Mouse (Mus musculus) liver, embryonic 14.5 days (tissue): ENCODE data around the gene Esr2. TPM values are rescaled to one million over a fixed set of nuclear protein-coding genes. Genes with fewer than 3 reads are reported as not detected.

Experiments
- ATAC-seq: fragments of 200-750 bp; cut with Nextera tagmentation; 2 replicates; pipeline ENCODE4 v1.8.0; 2017; ENCODE audit warnings: moderate number of reproducible peaks, mild to moderate bottlenecking, moderate library complexity; ENCODE audit not compliant: insufficient read depth
- DNase-seq, 3 experiments: peaks; one replicate each; pipeline ENCODE4 v3.0.0-alpha.2; 2012 to 2013; ENCODE audit warnings: low read depth in 3 of 3, low spot score in 3 of 3
- H3K27ac ChIP-seq: fragments of 300-500 bp; sonication (generic); 2 replicates; pipeline ENCODE4 v1.5.1; 2014; ENCODE audit warnings: moderate library complexity, mild to moderate bottlenecking, control low read depth, inconsistent platforms
- H3K27me3 ChIP-seq: fragments of 300-500 bp; sonication (generic); 2 replicates; pipeline ENCODE4 v1.6.1; 2014; ENCODE audit warnings: mild to moderate bottlenecking, low read length, moderate library complexity; ENCODE audit not compliant: control insufficient read depth, insufficient read depth
- H3K36me3 ChIP-seq: fragments of 300-500 bp; sonication (generic); replicated peaks from 2 replicates; pipeline ENCODE4 v1.6.1; 2014; ENCODE audit warnings: low read depth; ENCODE audit not compliant: control insufficient read depth, insufficient read depth
- H3K4me1 ChIP-seq, 2 experiments: fragments of 200-500 bp in 1 of 2; fragments of 300-500 bp in 1 of 2; sonication (generic) in 1 of 2; replicated peaks; 2 replicates each; pipeline ENCODE4 v1.6.1; 2012 to 2014; ENCODE audit warnings: antibody characterized with exemption in 1 of 2, inconsistent platforms in 1 of 2, low read length in 1 of 2; ENCODE audit not compliant: control insufficient read depth in 2 of 2, insufficient read depth in 2 of 2
- H3K4me2 ChIP-seq: fragments of 300-500 bp; sonication (generic); 2 replicates; pipeline ENCODE4 v1.6.1; 2014; ENCODE audit warnings: low read depth, mild to moderate bottlenecking, control low read depth, moderate library complexity
- H3K4me3 ChIP-seq, 2 experiments: fragments of 200-500 bp in 1 of 2; fragments of 300-500 bp in 1 of 2; sonication (generic) in 1 of 2; 2 replicates each; pipeline ENCODE4 v1.5.1; 2012 to 2014; ENCODE audit warnings: low read depth in 2 of 2, low read length in 2 of 2, mild to moderate bottlenecking in 2 of 2, control low read depth in 1 of 2, inconsistent platforms in 1 of 2, moderate library complexity in 1 of 2; ENCODE audit not compliant: insufficient read depth in 1 of 2
- H3K9ac ChIP-seq: fragments of 300-500 bp; sonication (generic); replicated peaks from 2 replicates; pipeline ENCODE4 v1.6.1; 2014; ENCODE audit warnings: mild to moderate bottlenecking, control low read depth, moderate library complexity
- H3K9me3 ChIP-seq: fragments of 300-500 bp; sonication (generic); 2 replicates; pipeline ENCODE4 v1.6.1; 2016; ENCODE audit warnings: low read length, mixed read lengths; ENCODE audit not compliant: control insufficient read depth
- CTCF ChIP-seq: IDR thresholded peaks from 2 replicates; pipeline ENCODE4 v1.5.1; 2016; ENCODE audit warnings: antibody characterized with exemption, low read depth, control low read depth
- EP300 ChIP-seq: IDR thresholded peaks from 2 replicates; pipeline ENCODE4 v1.6.1; 2016; ENCODE audit warnings: antibody characterized with exemption, low read depth
- WGBS: fragments of 180-500 bp; shearing (Covaris S2); extraction: QIAGEN DNeasy Blood & Tissue Kit; methylation state at CpG from one replicate; pipeline ENCODE4 v1.1.7; 2014; ENCODE audit not compliant: insufficient replicate concordance; 5-methylcytosine and 5-hydroxymethylcytosine counted together
- polyA plus RNA-seq, 2 experiments: library from polyadenylated mRNA; depleted of rRNA in 1 of 2; stranded (reverse) in 1 of 2; unstranded in 1 of 2; fragments of >200 nt; fragmentation: Nextera tagmentation in 1 of 2; extraction: Ambion mirVana in 1 of 2; gene quantifications; 2 replicates each; pipeline versions ENCODE4 v1.2.1 to v1.2.3; 2012 to 2014

The Esr2 gene
- polyA plus RNA-seq, 2 experiments, result 0.01 TPM; not detected in 1

- TF ChIP-seq EP300 (no peak), CTCF (no peak)
- no peaks in the 10 kb centered on the region for H3K36me3 ChIP-seq
- no peak overlapping the region for H3K4me2 ChIP-seq
- ATAC-seq, result no peak
- H3K27ac ChIP-seq, result no peak overlapping the region
- no peak overlapping the region for H3K9ac ChIP-seq
- no peaks in the 10 kb centered on the region for H3K9me3 ChIP-seq
- H3K4me3 ChIP-seq, result no peak overlapping the region
- no peaks in the 10 kb centered on the region for H3K4me1 ChIP-seq
- no peak for DNase-seq
- no peaks in the 10 kb centered on the region for H3K27me3 ChIP-seq
- 33% methylated on average over 19 of the region's 19 CpGs for WGBS
These were observed 104.9 kb downstream of the Esr2 start for GRCm38 (mm10) chr12:76071935-76072849.

Other genes with a start within 250 kb of the Esr2 start
- 0.04 TPM in 1 of 2 replicates, not detected in the other for gene Tex21, start 69.5 kb upstream of the Esr2 start, polyA plus RNA-seq (2012; rRNA removed)
- gene Tex21, start 69.5 kb upstream of the Esr2 start, polyA plus RNA-seq (2014; fragmentation: Nextera tagmentation; extraction: Ambion mirVana), result 0.14 TPM in 1 of 2 replicates, not detected in the other
- gene Mthfd1, start 78.0 kb upstream of the Esr2 start, polyA plus RNA-seq (2012; rRNA removed), result 37.5 and 58.5 TPM in 2 replicates
- 83.5 and 92.8 TPM in 2 replicates for gene Mthfd1, start 78.0 kb upstream of the Esr2 start, polyA plus RNA-seq (2014; fragmentation: Nextera tagmentation; extraction: Ambion mirVana)
- 0.21 and 0.32 TPM in 2 replicates for gene Akap5, start 147.6 kb upstream of the Esr2 start, polyA plus RNA-seq (2012; rRNA removed)
- gene Akap5, start 147.6 kb upstream of the Esr2 start, polyA plus RNA-seq (2014; fragmentation: Nextera tagmentation; extraction: Ambion mirVana), result 0.14 and 0.25 TPM in 2 replicates
- gene Zbtb25, start 192.3 kb upstream of the Esr2 start, polyA plus RNA-seq (2012; rRNA removed), result 5.1 and 5.6 TPM in 2 replicates
- 7.2 and 7.8 TPM in 2 replicates for gene Zbtb25, start 192.3 kb upstream of the Esr2 start, polyA plus RNA-seq (2014; fragmentation: Nextera tagmentation; extraction: Ambion mirVana)
- 1.5 and 2.6 TPM in 2 replicates for gene Zbtb1, start 193.0 kb upstream of the Esr2 start, polyA plus RNA-seq (2012; rRNA removed)
- gene Zbtb1, start 193.0 kb upstream of the Esr2 start, polyA plus RNA-seq (2014; fragmentation: Nextera tagmentation; extraction: Ambion mirVana), result 3.5 and 4.4 TPM in 2 replicates
- gene Hspa2, start 226.9 kb upstream of the Esr2 start, polyA plus RNA-seq (2012; rRNA removed), result 1.0 and 1.3 TPM in 2 replicates
- 1.4 and 1.9 TPM in 2 replicates for gene Hspa2, start 226.9 kb upstream of the Esr2 start, polyA plus RNA-seq (2014; fragmentation: Nextera tagmentation; extraction: Ambion mirVana)
- 0.03 and 0.04 TPM in 2 replicates for gene Ppp1r36, start 240.3 kb upstream of the Esr2 start, polyA plus RNA-seq (2012; rRNA removed)
- gene Ppp1r36, start 240.3 kb upstream of the Esr2 start, polyA plus RNA-seq (2014; fragmentation: Nextera tagmentation; extraction: Ambion mirVana), result 0.09 TPM in 1 of 2 replicates, not detected in the other